Mouse (Mus musculus) midbrain, postnatal 0 days (tissue): ENCODE data around the gene Sf3b3. TPM values are rescaled to one million over a fixed set of nuclear protein-coding genes. Genes with fewer than 3 reads are reported as not detected.

Source experiments
- ATAC-seq: fragments of 200-750 bp; cut with Nextera tagmentation; 2 replicates; pipeline ENCODE4 v1.8.0; 2017; ENCODE audit warnings: moderate number of reproducible peaks, mild to moderate bottlenecking, moderate TSS enrichment, moderate library complexity; ENCODE audit not compliant: low FRiP score
- DNase-seq: peaks from one replicate; pipeline ENCODE4 v3.0.0-alpha.2; 2015; ENCODE audit warnings: low spot score
- H3K27ac ChIP-seq: fragments of 300-500 bp; sonication (generic); 2 replicates; pipeline ENCODE4 v1.5.1; 2014; ENCODE audit warnings: low read depth, mild to moderate bottlenecking, low read length, mixed read lengths
- H3K27me3 ChIP-seq: fragments of 300-500 bp; sonication (generic); 2 replicates; pipeline ENCODE4 v1.6.1; 2014; ENCODE audit warnings: low read length, control low read depth, mixed read lengths; ENCODE audit not compliant: insufficient read depth
- H3K36me3 ChIP-seq: fragments of 300-500 bp; sonication (generic); 2 replicates; pipeline ENCODE4 v1.6.1; 2014; ENCODE audit warnings: low read length, control low read depth, mixed read lengths; ENCODE audit not compliant: insufficient read depth
- H3K4me1 ChIP-seq: fragments of 300-500 bp; sonication (generic); 2 replicates; pipeline ENCODE4 v1.6.1; 2014; ENCODE audit warnings: mild to moderate bottlenecking, control low read depth, antibody characterized with exemption, low read length, mixed read lengths; ENCODE audit not compliant: insufficient read depth
- H3K4me2 ChIP-seq: fragments of 300-500 bp; sonication (generic); 2 replicates; pipeline ENCODE4 v1.6.1; 2014; ENCODE audit warnings: low read depth, mild to moderate bottlenecking, low read length, mixed read lengths; ENCODE audit not compliant: poor library complexity, severe bottlenecking
- H3K4me3 ChIP-seq: fragments of 300-500 bp; sonication (generic); 2 replicates; pipeline ENCODE4 v1.5.1; 2014; ENCODE audit warnings: low read depth, mild to moderate bottlenecking, low read length, moderate library complexity
- H3K9ac ChIP-seq: fragments of 300-500 bp; sonication (generic); replicated peaks from 2 replicates; pipeline ENCODE4 v1.6.1; 2014; ENCODE audit warnings: mild to moderate bottlenecking, low read length, moderate library complexity, mixed read lengths; ENCODE audit not compliant: poor library complexity, severe bottlenecking
- H3K9me3 ChIP-seq: fragments of 300-500 bp; sonication (generic); 2 replicates; pipeline ENCODE4 v1.6.1; 2016; ENCODE audit warnings: low read length, control low read depth
- CTCF ChIP-seq: IDR thresholded peaks from 2 replicates; pipeline ENCODE4 v1.5.1; 2016; ENCODE audit warnings: antibody characterized with exemption, mild to moderate bottlenecking
- WGBS: fragments of 180-500 bp; shearing (Covaris S2); extraction: QIAGEN DNeasy Blood & Tissue Kit; methylation state at CpG from one replicate; pipeline ENCODE4 v1.1.7; 2014; 5-methylcytosine and 5-hydroxymethylcytosine counted together
- polyA plus RNA-seq: library from polyadenylated mRNA; unstranded; fragments of >200 nt; fragmentation: Nextera tagmentation; extraction: Ambion mirVana; gene quantifications from 2 replicates; pipeline ENCODE4 v1.2.1, GENCODE M21; 2015
- total RNA-seq: library from RNA; depleted of rRNA; stranded (reverse); fragments of >200 nt; gene quantifications from 2 replicates; pipeline ENCODE4 v1.2.3, GENCODE M21; 2014

Sf3b3 gene
- total and polyA plus RNA-seq, 2 experiments from 2014 or later, result 65.0 to 82.9 TPM

GRCm38 (mm10) chr8:110797086-110797485 is 49.5 kb downstream of the Sf3b3 start:
- Histone ChIP-seq H3K4me2 (no peak overlapping the region), H3K9ac (no peak overlapping the region), H3K27ac (no peak overlapping the region), H3K27me3 (no peaks in the 10 kb centered on the region), H3K9me3 (no peaks in the 10 kb centered on the region), H3K4me3 (no peak overlapping the region), H3K36me3 (no peaks in the 10 kb centered on the region), H3K4me1 (no peaks in the 10 kb centered on the region)
- DNase-seq (no peak), ATAC-seq (no peak)
- no peak for TF ChIP-seq CTCF
- WGBS, result 95% methylated on average over 8 of the region's 8 CpGs

DNA sequence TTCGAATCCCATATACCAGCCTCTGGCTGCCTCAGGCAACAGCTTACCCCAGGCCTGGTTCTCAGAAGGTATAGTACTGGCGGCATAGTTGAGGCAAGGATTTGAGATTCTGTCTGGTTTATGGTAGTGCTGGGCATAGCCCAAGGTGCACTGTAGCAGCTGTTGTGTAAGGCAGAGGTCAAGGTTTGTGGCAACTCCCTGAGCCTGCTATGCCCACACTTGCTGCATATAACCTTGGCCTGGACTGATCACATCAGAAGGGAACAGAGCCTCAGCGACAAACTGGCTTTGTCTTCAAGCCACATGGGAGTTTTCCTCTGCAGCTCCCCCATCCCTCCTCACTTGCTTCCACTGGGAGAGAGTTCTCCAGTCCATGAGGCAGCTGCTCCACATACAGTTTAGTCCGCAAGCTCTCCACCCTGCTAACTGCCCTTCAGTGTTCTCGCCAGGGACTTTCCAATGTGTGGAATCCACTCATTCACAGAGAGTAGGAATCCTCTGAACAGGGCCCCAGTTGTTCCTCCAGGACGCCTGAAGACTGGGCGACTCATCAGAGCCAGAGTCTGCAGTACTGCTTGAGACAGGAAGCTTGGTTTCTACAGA is 52.1 kb downstream of the Sf3b3 start:
- H3K36me3 ChIP-seq, result no peaks in the 10 kb centered on the region
- 89% methylated on average over 7 of the region's 7 CpGs for WGBS
- no peak overlapping the region for H3K9ac ChIP-seq
- H3K27ac ChIP-seq, result no peak overlapping the region
- H3K4me1 ChIP-seq, result no peaks in the 10 kb centered on the region
- H3K4me3 ChIP-seq, result no peak overlapping the region
- no peaks in the 10 kb centered on the region for H3K9me3 ChIP-seq
- no peak for DNase-seq
- H3K27me3 ChIP-seq, result no peaks in the 10 kb centered on the region
- H3K4me2 ChIP-seq, result no peak overlapping the region
- no peak for ATAC-seq
- TF ChIP-seq CTCF, result no peak

GRCm38 (mm10) chr8:110793936-110794335 is 52.7 kb downstream of the Sf3b3 start:
- ATAC-seq (no peak), DNase-seq (no peak)
- Histone ChIP-seq H3K9me3 (no peaks in the 10 kb centered on the region), H3K9ac (no peak overlapping the region), H3K27ac (no peak overlapping the region), H3K4me2 (no peak overlapping the region), H3K27me3 (no peaks in the 10 kb centered on the region), H3K4me3 (no peak overlapping the region), H3K4me1 (no peaks in the 10 kb centered on the region), H3K36me3 (no peaks in the 10 kb centered on the region)
- no peak for TF ChIP-seq CTCF
- 88% methylated on average over 9 of the region's 9 CpGs for WGBS

- no peak overlapping the region for H3K27ac ChIP-seq
- no peak overlapping the region for H3K4me3 ChIP-seq
- WGBS, result 75% methylated on average over 9 of the region's 9 CpGs
- DNase-seq (no peak), ATAC-seq (no peak)
- H3K27me3 ChIP-seq, result no peaks in the 10 kb centered on the region
- no peak overlapping the region for H3K9ac ChIP-seq
- H3K9me3 ChIP-seq, result no peaks in the 10 kb centered on the region
- TF ChIP-seq CTCF, result no peak
- H3K4me1 ChIP-seq, result no peaks in the 10 kb centered on the region
- H3K36me3 ChIP-seq, result no peaks in the 10 kb centered on the region
- no peak overlapping the region for H3K4me2 ChIP-seq
These were observed 53.1 kb downstream of the Sf3b3 start for GRCm38 (mm10) chr8:110793511-110793910.

DNA sequence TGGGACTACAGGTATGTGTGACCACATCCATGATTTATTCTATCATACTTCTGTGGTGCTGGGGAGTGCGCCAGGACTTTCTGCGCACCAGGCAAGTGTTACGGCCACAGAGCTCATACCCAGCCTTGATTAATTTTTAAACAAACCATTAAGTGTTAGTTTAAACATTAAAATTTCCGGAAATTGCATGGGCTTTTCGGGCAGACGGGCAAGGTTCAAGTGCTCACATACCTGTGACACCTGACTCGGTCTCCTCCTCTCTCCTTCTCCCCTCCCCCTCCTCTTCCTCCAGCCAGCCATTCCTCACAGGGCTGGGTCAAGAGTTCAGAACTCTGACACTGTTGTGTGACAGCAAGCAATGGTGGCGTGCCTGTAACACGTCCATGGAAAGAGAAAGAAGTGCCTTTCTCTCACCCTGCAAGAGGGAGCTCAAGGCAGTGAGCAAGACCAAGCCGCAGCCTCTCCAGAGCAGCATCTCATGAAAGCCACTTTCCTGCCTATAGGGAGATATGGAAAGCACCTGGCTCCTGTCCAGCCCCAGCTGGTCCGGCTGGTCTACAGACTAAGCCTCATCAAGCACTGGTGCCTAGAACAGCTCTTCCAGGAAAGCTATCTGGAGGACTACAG is 53.9 kb downstream of the Sf3b3 start:
- ATAC-seq (no peak), DNase-seq (peak; percentile 60)
- no peak for TF ChIP-seq CTCF
- H3K4me2 ChIP-seq, result no peak overlapping the region
- no peaks in the 10 kb centered on the region for H3K4me1 ChIP-seq
- H3K9ac ChIP-seq, result no peak overlapping the region
- H3K27me3 ChIP-seq, result no peaks in the 10 kb centered on the region
- H3K27ac ChIP-seq, result no peak overlapping the region
- H3K36me3 ChIP-seq, result no peaks in the 10 kb centered on the region
- no peak overlapping the region for H3K4me3 ChIP-seq
- WGBS, result 81% methylated on average over 11 of the region's 11 CpGs
- H3K9me3 ChIP-seq, result no peaks in the 10 kb centered on the region

- 76% methylated on average over 10 of the region's 10 CpGs for WGBS
- no peaks in the 10 kb centered on the region for H3K36me3 ChIP-seq
These were observed 55.4 kb downstream of the Sf3b3 start for GRCm38 (mm10) chr8:110791164-110791563.

More at GRCm38 (mm10) chr8:110791164-110791563, 55.4 kb downstream of the Sf3b3 start:
- TF ChIP-seq CTCF, result no peak
- Histone ChIP-seq H3K27me3 (no peaks in the 10 kb centered on the region), H3K4me2 (no peak overlapping the region), H3K27ac (no peak overlapping the region), H3K9me3 (no peaks in the 10 kb centered on the region), H3K4me1 (no peaks in the 10 kb centered on the region), H3K4me3 (no peak overlapping the region), H3K9ac (no peak overlapping the region)
- DNase-seq (no peak), ATAC-seq (no peak)
